Mouse (Mus musculus) hindbrain, embryonic 13.5 days (tissue): Measurements from ENCODE around the gene Gabarap. TPM values are rescaled to one million over a fixed set of nuclear protein-coding genes. Genes with fewer than 3 reads are reported as not detected.
"Not testable (repeated sequence)": the region's sequence is repeated elsewhere in the genome, so short reads cannot be mapped to it uniquely, and the experiment has no call there.

Source experiments
- ATAC-seq: fragments of 200-750 bp; cut with Nextera tagmentation; 2 replicates; pipeline ENCODE4 v1.8.0; 2017; ENCODE audit warnings: moderate TSS enrichment; ENCODE audit not compliant: low FRiP score
- H3K27ac ChIP-seq: fragments of 300-500 bp; sonication (generic); 2 replicates; pipeline ENCODE4 v1.5.1; 2015; ENCODE audit warnings: inconsistent platforms, mild to moderate bottlenecking, moderate library complexity
- H3K27me3 ChIP-seq: fragments of 300-500 bp; sonication (generic); 2 replicates; pipeline ENCODE4 v1.6.1; 2015; ENCODE audit warnings: mild to moderate bottlenecking, inconsistent platforms
- H3K36me3 ChIP-seq: fragments of 300-500 bp; sonication (generic); 2 replicates; pipeline ENCODE4 v1.6.1; 2015; ENCODE audit warnings: mild to moderate bottlenecking, inconsistent platforms
- H3K4me1 ChIP-seq: fragments of 300-500 bp; sonication (generic); replicated peaks from 2 replicates; pipeline ENCODE4 v1.6.1; 2015; ENCODE audit warnings: inconsistent platforms
- H3K4me2 ChIP-seq: fragments of 300-500 bp; sonication (generic); 2 replicates; pipeline ENCODE4 v1.6.1; 2015; ENCODE audit warnings: inconsistent platforms, mild to moderate bottlenecking, moderate library complexity
- H3K4me3 ChIP-seq: fragments of 300-500 bp; sonication (generic); 2 replicates; pipeline ENCODE4 v1.5.1; 2015; ENCODE audit warnings: mild to moderate bottlenecking, inconsistent platforms
- H3K9ac ChIP-seq: fragments of 300-500 bp; sonication (generic); 2 replicates; pipeline ENCODE4 v1.6.1; 2015; ENCODE audit warnings: mild to moderate bottlenecking, inconsistent platforms
- H3K9me3 ChIP-seq: fragments of 300-500 bp; sonication (generic); 2 replicates; pipeline ENCODE4 v1.6.1; 2016; ENCODE audit warnings: inconsistent platforms
- WGBS: fragments of 180-500 bp; shearing (Covaris S2); methylation state at CpG from one replicate; pipeline ENCODE4 v1.1.7; 2015; 5-methylcytosine and 5-hydroxymethylcytosine counted together
- polyA plus RNA-seq: library from polyadenylated mRNA; unstranded; fragments of >200 nt; fragmentation: Nextera tagmentation; extraction: Ambion mirVana; gene quantifications from 2 replicates; pipeline ENCODE4 v1.2.1, GENCODE M21; 2015

The Gabarap gene
- polyA plus RNA-seq, result 670 and 709 TPM in 2 replicates

- H3K36me3 ChIP-seq, result peaks cover 58% of the 10 kb centered on the region
- ATAC-seq, result peak; percentile 65
- H3K4me3 ChIP-seq, result peak within 1 kb of the TSS; percentile 81
- no peaks in the 10 kb centered on the region for H3K9me3 ChIP-seq
- peak within 1 kb of the TSS; percentile 92 for H3K9ac ChIP-seq
- H3K27ac ChIP-seq, result peak within 1 kb of the TSS; percentile 94
- H3K4me1 ChIP-seq, result peaks cover 24% of the 10 kb centered on the region
- peak within 1 kb of the TSS; percentile 78 for H3K4me2 ChIP-seq
- H3K27me3 ChIP-seq, result no peaks in the 10 kb centered on the region
- under 1% methylated on average over 40 of the region's 40 CpGs for WGBS
These were observed at the start of gene Gabarap for GRCm38 (mm10) chr11:69990850-69991691. Gabarap (plus strand) TSS chr11:69991143.

GRCm38 (mm10) chr11:69945216-69945615, 45.7 kb upstream of the Gabarap start:
- no peak for ATAC-seq
- Histone ChIP-seq H3K9me3 (no peaks in the 10 kb centered on the region), H3K9ac (no peak overlapping the region), H3K36me3 (no peaks in the 10 kb centered on the region), H3K27me3 (peaks cover 26% of the 10 kb centered on the region), H3K27ac (no peak overlapping the region), H3K4me2 (no peak overlapping the region), H3K4me3 (no peak overlapping the region), H3K4me1 (peaks cover 22% of the 10 kb centered on the region)
- WGBS, result 76% methylated on average over 13 of the region's 13 CpGs

GRCm38 (mm10) chr11:69945997-69946891, 44.7 kb upstream of the Gabarap start:
- H3K9ac ChIP-seq, result no peak overlapping the region
- WGBS, result 93% methylated on average over 18 of the region's 18 CpGs
- H3K9me3 ChIP-seq, result no peaks in the 10 kb centered on the region
- H3K27me3 ChIP-seq, result peaks cover 34% of the 10 kb centered on the region
- H3K4me2 ChIP-seq, result no peak overlapping the region
- H3K36me3 ChIP-seq, result no peaks in the 10 kb centered on the region
- no peak overlapping the region; the same call in 1 of the 2 replicates for H3K4me3 ChIP-seq
- H3K27ac ChIP-seq, result no peak overlapping the region
- peaks cover 19% of the 10 kb centered on the region for H3K4me1 ChIP-seq
- ATAC-seq, result no peak

GRCm38 (mm10) chr11:69947337-69948065, 43.4 kb upstream of the Gabarap start:
- Histone ChIP-seq H3K27me3 (peaks cover 40% of the 10 kb centered on the region), H3K4me1 (peaks cover 19% of the 10 kb centered on the region), H3K36me3 (no peaks in the 10 kb centered on the region), H3K9me3 (no peaks in the 10 kb centered on the region), H3K4me3 (peak overlapping the region; percentile 44), H3K9ac (peak overlapping the region; percentile 63), H3K27ac (no peak overlapping the region), H3K4me2 (peak overlapping the region; percentile 62)
- ATAC-seq, result peak; percentile 46
- WGBS, result 2% methylated on average over 29 of the region's 29 CpGs

GRCm38 (mm10) chr11:69948066-69948762, 42.7 kb upstream of the Gabarap start, which contains the start of gene Slc2a4:
Slc2a4 (minus strand) TSS chr11:69948188.
- Histone ChIP-seq H3K4me1 (peaks cover 19% of the 10 kb centered on the region), H3K9me3 (no peaks in the 10 kb centered on the region), H3K4me2 (peak within 1 kb of the TSS; percentile 62), H3K9ac (peak within 1 kb of the TSS; percentile 63), H3K4me3 (peak within 1 kb of the TSS; percentile 44), H3K36me3 (no peaks in the 10 kb centered on the region), H3K27me3 (peaks cover 43% of the 10 kb centered on the region), H3K27ac (peak within 1 kb of the TSS; percentile 40; the same call in 1 of the 2 replicates)
- under 1% methylated on average over 34 of the region's 34 CpGs for WGBS
- ATAC-seq, result peak; percentile 93

- Histone ChIP-seq H3K27me3 (peaks cover 43% of the 10 kb centered on the region), H3K27ac (peak overlapping the region; percentile 40; the same call in 1 of the 2 replicates), H3K4me2 (peak overlapping the region; percentile 62), H3K4me1 (peaks cover 19% of the 10 kb centered on the region), H3K9me3 (no peaks in the 10 kb centered on the region), H3K4me3 (peak overlapping the region; percentile 44), H3K9ac (no peak overlapping the region), H3K36me3 (no peaks in the 10 kb centered on the region)
- ATAC-seq, result peak; percentile 25; the same call in 1 of the 2 replicates
- 1% methylated on average over 14 of the region's 14 CpGs for WGBS
These were observed 42.2 kb upstream of the Gabarap start for GRCm38 (mm10) chr11:69948763-69949150.

GRCm38 (mm10) chr11:69950807-69951459, 40.0 kb upstream of the Gabarap start:
- Histone ChIP-seq H3K9me3 (no peaks in the 10 kb centered on the region), H3K4me1 (peaks cover 19% of the 10 kb centered on the region), H3K4me2 (no peak overlapping the region), H3K27ac (no peak overlapping the region), H3K4me3 (no peak overlapping the region), H3K9ac (no peak overlapping the region), H3K27me3 (peaks cover 50% of the 10 kb centered on the region), H3K36me3 (no peaks in the 10 kb centered on the region)
- ATAC-seq, result no peak
- WGBS, result 46% methylated on average over 4 of the region's 4 CpGs

GRCm38 (mm10) chr11:69952274-69952673, 38.7 kb upstream of the Gabarap start:
- 53% methylated on average over 1 of the region's 1 CpGs for WGBS
- H3K4me3 ChIP-seq, result no peak overlapping the region
- H3K36me3 ChIP-seq, result no peaks in the 10 kb centered on the region
- H3K27ac ChIP-seq, result no peak overlapping the region
- H3K9ac ChIP-seq, result no peak overlapping the region
- H3K4me2 ChIP-seq, result no peak overlapping the region
- peaks cover 15% of the 10 kb centered on the region for H3K4me1 ChIP-seq
- ATAC-seq, result no peak
- H3K9me3 ChIP-seq, result no peaks in the 10 kb centered on the region
- H3K27me3 ChIP-seq, result peaks cover 45% of the 10 kb centered on the region; the same call in 1 of the 2 replicates

- H3K4me3 ChIP-seq, result no peak overlapping the region
- H3K4me2 ChIP-seq, result no peak overlapping the region
- H3K36me3 ChIP-seq, result no peaks in the 10 kb centered on the region
- peaks cover 4% of the 10 kb centered on the region for H3K4me1 ChIP-seq
- no peak overlapping the region for H3K27ac ChIP-seq
- no peak overlapping the region for H3K9ac ChIP-seq
- ATAC-seq, result no peak
- H3K9me3 ChIP-seq, result no peaks in the 10 kb centered on the region
- 68% methylated on average over 11 of the region's 11 CpGs for WGBS
- H3K27me3 ChIP-seq, result peaks cover 38% of the 10 kb centered on the region; the same call in 1 of the 2 replicates
These were observed 37.6 kb upstream of the Gabarap start for GRCm38 (mm10) chr11:69953267-69953915.

GRCm38 (mm10) chr11:69955618-69956017, 35.3 kb upstream of the Gabarap start:
- not testable (repeated sequence) for H3K4me1 ChIP-seq, H3K36me3 ChIP-seq, ATAC-seq, H3K4me2 ChIP-seq, H3K9ac ChIP-seq, H3K9me3 ChIP-seq, H3K27ac ChIP-seq, H3K4me3 ChIP-seq
- 81% methylated on average over 4 of the region's 4 CpGs for WGBS
- H3K27me3 ChIP-seq, result peaks cover 39% of the 10 kb centered on the region
